Mouse (Mus musculus) ES-Bruce4 (cell line): ENCODE measurements around the gene Evx1.

Source experiments
- CTCF ChIP-seq: IDR thresholded peaks from one replicate; pipeline ENCODE4 v1.8.1; 2011; ENCODE audit warnings: low read depth, low read length
- POLR2A ChIP-seq: IDR thresholded peaks from one replicate; pipeline ENCODE4 v1.8.1; 2011; ENCODE audit warnings: low read length; ENCODE audit not compliant: insufficient read depth

- TF ChIP-seq POLR2A (no peak), CTCF (no peak)
Observed at GRCm38 (mm10) chr6:52317461-52318180, 4.3 kb downstream of the Evx1 start.
